Mouse (Mus musculus) cerebellum, adult (tissue): ENCODE data around the gene Mdga1.
A peak's percentile ranks its signal among the peaks of the same experiment; 100 is the strongest.

Source experiments
- ATAC-seq: cut with Nextera tagmentation; 2 replicates; pipeline ENCODE4 v1.9.2; 2017; ENCODE audit warnings: mild to moderate bottlenecking, moderate library complexity, mixed read lengths; ENCODE audit not compliant: insufficient number of reproducible peaks, low FRiP score, low TSS enrichment

Mdga1 gene

DNA sequence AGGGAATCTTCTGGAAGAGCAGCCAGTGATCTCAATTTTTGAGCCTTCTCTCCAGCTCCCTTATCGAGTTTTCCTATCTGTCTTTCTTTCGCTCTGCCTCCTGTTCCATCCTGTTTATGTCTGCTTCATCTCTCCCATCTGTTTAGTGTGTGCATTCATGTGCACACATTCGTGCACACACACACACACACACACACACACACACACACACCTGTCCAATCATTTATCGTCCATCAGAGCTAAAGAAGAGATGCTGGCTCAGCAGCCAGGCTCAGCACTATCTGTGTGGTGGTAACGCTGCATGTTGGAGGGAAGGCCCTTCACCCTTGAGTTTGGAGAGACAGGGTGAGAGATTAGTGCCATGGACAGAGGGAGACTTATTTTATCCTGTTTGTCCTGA is 13.3 kb upstream of the Mdga1 start:
- no peak for ATAC-seq

DNA sequence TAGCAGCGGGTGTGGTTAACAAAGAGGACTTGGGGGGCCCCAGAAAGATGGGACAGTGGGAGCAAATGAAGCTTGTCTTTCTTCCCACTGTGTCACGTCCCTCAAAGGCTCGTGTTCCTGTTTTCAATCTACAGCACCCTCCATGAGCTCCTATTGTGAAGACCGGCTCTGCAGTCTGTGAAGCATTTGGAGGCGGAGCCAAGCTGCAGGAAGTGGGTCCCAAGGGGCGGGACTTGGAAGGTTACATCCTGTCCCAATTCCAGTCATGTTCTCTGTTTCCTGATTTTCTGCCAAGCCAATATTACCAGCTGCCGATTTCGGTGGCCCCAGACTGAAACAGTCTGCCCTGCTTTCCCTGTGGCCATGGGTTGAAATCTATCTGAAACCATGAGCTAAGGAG is 11.7 kb upstream of the Mdga1 start:
- ATAC-seq = no peak

DNA sequence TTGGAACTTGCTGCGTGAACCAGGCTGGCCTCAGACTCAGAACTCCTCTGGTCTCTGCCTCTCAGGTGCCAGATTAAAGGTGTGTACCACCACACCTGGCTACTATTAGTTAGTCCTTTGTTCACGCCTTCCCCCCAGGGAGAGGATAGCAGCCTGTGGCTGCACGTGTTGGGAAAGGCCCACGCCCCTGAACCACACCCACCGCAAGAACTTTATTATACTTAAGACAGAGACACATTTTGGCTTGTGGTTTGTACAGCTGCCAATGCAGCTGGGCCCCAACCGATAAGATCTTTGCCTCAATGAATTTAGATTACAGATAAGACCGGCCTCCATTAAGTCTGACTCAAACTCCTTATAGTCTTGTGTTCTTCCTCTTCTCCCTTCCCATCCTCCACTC is 10.0 kb upstream of the Mdga1 start:
- ATAC-seq = no peak

DNA sequence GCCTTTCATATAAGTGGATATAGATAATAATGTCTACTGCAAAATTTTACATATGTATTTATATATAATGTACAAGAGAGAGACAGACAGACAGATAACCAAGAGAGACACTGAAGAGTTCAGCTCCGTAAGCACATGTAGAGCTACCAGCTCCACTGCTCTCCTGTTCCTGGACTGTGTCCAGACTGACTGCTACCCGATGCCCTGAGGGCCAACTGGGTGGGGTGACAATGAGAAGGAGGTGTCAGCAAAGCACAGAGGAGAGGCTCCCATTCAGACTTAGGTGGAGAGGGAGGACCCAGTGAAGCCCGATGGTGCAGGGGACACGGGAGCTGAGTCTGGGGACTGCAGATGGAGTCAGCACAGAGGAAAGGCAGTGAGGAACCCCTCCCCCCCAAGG is 9.1 kb upstream of the Mdga1 start:
- no peak for ATAC-seq

DNA sequence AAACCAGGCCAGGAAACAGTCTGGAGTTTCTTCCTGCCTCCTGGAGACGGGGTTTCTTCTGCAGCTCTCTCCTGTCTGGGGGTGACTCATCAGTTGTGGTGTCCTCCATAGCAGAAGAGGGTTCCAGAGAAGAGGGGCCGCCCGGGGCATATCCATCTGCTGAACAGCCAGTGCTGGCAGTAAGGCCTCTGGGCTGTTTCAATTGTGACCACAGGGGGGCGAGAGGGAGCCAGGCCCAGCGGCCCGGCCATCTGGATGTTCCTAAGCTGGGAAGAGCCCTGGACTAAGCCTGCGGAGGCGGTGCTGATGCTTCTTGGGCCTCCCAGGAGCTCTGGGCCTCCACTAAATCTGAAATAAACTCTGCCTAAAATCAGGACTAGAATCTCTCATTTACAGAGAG is 5.8 kb upstream of the Mdga1 start:
- peak; percentile 96 for ATAC-seq

DNA sequence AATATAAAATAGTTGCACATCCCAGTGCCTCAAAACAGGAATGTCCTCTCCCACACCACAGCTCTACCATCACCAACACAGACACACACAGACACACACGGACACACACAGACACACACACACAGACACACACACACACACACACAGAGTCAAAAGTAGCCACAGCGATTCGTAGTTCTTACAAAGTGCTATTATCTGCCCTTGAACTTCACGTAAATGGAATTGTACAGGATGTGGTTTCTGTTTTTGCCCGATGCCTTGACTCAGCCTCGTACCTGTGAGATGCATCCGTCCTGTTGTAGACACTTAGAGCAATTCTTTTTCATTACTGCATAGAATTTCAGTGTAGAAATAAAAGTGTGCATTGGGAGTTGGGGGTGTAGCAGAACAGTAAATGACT is 3.3 kb upstream of the Mdga1 start:
- ATAC-seq = no peak

DNA sequence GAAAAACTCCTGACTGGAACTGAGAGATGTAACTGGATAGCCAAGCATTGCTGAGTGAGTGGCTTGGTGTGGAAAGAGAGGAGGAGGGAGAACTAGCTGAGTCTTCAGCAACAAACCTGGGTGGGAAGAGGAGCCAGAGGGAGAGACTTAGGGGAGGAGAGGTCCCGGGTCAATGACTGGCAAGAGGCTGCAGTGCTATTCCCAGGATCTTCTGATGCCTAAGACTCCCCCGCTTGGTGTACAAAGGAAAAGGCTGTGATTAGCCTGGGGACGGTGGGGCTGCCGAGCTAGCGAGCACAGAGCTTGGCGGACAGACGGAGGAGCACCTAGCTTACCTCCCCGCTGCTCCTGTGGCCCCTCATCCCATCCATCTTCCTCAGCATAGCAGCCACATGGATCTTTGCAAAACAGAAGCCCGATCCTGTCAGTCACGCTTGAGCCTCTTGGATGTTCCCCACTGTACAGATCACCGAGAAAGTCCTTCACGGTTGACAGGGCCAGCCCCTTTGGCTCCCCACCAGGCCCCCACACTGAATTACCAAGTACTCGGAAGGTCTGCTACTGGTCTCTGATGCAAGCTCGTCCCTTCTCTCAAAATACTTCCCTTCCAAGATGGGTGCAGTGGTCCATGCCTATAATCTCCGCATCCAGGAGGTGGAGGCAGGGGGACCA is 2.0 kb upstream of the Mdga1 start:
- ATAC-seq = no peak

DNA sequence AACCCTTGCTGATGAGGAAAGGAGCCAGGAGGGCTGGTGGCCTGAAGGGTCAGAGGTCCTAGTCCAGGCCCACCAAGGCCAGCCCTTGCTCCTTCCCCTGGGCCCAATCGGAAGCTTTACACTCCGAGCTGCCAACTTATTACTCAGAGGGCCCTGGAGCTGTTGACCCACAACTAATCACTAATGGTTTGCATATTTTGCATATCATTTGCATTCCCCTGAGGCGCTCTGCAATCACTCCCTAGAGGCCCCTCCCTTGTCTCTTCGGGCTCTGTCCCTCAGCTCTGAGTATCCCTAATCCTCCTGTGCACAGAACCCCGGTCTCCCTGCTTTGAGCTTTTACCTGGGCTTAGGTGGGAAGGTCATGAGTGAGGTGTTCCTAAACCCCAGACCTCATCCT is 4.4 kb downstream of the Mdga1 start:
- no peak for ATAC-seq

DNA sequence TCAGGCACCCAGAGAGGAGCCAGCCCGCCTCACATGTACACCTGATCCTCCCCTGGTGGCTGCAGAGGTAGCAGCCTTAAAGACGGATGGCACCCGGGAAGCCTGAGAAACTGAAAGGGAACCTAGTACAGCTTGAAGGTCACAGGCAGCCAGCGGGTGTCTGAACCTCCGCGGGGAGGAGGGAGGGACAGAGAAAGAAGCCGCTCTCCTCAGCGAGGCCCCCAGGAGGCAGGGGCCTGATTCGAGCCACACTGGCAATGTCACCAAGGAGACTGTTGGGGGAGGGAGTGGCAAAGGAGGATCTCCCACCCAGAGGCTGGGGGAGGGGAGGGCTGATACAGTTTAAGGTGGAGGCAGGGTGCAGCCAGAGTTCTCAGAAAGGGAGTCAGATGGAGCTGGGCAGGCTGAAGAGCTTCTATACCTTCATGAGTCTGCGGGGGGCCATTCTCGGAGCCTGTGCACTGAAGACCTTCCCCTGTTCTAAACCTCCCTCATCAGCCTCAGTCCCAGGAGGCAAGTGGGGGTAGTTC is 6.1 kb downstream of the Mdga1 start:
- no peak for ATAC-seq

DNA sequence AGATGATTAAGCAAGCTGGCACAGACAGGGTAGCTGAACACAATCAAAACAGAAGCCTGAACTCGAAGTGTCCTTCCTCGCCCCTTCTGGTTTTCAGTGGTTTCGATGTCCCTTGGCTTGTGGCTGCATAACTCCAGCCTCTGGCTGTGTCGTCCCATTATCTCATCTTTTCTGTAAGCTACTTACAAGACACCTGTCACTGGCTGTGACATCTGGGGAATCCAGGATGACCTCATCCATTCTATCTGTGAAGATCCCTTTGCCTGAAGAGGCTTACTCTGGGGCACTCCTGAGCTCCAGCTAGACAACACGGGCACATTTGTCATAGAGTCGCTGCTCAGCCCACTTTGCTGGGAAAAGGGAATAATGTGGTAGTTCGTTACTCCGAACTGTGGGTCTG is 14.0 kb downstream of the Mdga1 start:
- no peak for ATAC-seq

DNA sequence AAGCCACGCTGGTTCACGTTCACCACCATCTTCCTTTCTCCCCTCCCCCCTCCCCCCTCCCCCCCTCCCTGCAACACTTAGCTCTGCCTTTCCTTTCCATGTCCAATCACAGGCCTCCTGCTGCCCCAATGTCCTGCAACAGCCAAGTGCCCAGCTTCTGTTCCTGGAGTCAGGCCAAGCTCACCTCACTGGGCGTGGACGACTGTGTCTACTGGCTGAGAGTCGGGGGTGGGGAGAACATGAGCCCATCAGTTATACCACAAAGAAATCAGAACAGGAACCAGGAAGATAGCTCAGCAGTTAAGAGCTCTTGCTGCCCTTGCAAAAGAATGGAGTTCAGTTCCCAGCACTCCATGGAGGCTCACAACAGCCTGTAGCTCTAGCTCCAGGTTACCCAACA is 15.6 kb downstream of the Mdga1 start:
- no peak for ATAC-seq

DNA sequence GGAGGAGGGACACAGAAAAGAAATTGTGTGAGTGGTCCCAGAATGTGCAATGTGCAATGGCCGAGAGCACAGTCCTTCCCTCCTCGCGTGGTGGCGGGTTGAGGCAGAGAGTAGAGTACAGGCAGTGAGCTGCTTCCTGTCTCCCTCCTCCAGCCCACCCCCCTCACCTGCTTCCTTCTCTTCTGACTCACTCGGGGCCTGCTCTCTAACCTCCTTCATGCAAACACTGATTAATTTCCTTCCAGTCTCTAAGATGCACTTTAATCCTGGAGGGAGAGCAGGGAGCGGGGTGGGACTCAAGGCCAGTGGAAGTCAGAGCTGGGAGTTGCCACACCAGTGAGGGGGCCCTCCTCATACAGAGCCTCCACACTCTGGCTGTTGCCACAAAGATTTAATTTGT is 18.8 kb downstream of the Mdga1 start:
- ATAC-seq = no peak

DNA sequence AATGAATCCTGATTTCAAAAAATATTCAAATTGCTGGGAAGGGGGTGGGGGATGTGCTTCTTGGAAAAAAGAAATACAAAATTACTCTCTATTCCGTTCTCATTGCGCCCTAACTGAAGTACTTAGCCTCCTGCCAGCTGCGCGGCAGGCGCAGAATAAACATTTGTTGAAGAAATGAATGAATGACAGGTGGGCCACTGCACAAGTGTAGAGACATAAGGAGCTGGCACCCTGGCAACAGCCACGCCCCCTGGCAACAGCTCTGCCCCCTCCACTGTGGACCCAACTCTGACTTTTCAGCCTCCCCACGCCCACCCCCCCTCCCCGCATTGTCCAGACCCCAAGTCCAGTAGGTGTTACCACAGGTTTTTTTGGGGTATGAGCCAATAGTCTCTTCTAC is 19.3 kb downstream of the Mdga1 start:
- no peak for ATAC-seq

DNA sequence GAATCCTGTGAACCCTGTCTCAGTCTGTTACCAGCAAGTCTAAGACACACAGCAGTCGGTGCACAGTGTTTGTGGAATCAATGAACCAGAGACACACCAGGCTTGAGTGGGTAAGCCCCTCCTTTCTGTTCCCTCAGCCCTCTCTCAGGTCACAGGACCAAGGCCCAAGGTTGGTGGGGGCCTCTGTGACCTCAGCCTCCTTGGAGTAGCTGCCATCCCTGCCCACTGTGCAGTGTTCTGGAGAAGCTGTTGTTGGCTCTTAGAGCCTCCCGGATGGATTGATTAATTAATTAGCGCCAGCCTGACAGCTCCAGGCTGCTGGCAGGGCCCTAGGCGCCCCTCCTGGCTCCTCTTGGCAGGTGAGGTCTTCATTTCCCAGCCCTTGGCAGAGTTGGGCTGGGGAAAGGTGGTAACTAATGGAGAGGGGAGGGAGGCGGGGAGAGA is 22.6 kb downstream of the Mdga1 start:
- no peak; the same call in 1 of the 2 replicates for ATAC-seq

DNA sequence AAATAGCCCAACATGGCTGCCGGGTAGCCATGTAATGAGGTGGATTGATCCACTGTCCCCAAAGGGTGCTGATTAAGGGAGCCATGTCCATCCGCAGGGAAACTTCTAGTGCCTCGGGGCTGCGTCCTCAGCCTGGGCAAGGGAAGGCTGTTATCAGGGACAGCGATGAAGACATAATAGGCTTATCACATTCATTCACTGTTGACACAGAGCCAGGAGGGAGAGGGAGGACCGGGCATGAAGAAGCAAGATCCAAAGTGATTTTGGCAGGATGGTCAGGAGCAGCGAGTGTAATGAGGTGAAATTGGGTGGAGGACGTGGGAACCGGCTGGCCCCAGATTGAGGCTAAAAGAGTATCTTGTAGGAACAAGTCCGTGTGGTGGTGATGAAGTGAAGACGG is 25.5 kb downstream of the Mdga1 start:
- no peak for ATAC-seq

DNA sequence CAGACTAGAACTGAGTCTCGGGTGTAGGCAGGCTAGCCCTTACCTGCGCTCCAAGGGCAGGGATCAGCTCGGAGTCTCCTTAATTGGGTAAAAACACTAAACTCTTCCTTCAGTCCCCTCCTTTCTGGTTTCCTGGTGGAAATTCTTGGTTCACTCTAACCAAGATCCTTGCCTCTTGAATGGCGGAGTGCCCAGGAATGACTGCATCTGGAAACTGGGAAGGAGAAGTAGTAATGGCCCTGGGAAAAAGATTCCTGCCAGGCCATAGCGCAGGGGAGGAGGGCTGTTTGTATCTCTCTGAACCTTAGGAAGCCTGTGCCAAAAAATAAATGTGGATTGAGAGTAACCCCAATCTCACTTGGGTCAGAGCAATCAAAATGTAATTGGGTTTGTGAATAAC is 30.9 kb downstream of the Mdga1 start:
- no peak for ATAC-seq

DNA sequence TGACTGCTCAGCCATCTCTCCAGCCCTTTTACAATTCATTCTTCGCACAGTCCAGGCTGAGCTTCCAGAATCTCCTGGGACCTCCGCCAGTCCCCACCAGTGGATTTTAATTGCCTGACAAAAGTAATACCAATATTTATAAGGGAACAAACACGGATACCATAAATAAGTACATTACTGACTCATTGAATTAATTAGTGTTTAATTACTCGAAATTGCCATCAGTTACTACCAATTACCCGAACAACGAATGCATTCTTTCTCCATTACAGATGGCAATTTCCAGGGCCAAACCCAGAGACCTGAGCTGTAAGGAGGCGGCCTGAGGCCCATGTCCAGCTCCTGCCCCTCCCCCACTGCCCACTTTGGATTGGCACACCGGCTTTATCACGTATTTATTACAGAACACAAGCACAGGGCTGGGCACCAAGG is 32.5 kb downstream of the Mdga1 start:
- ATAC-seq = no peak

DNA sequence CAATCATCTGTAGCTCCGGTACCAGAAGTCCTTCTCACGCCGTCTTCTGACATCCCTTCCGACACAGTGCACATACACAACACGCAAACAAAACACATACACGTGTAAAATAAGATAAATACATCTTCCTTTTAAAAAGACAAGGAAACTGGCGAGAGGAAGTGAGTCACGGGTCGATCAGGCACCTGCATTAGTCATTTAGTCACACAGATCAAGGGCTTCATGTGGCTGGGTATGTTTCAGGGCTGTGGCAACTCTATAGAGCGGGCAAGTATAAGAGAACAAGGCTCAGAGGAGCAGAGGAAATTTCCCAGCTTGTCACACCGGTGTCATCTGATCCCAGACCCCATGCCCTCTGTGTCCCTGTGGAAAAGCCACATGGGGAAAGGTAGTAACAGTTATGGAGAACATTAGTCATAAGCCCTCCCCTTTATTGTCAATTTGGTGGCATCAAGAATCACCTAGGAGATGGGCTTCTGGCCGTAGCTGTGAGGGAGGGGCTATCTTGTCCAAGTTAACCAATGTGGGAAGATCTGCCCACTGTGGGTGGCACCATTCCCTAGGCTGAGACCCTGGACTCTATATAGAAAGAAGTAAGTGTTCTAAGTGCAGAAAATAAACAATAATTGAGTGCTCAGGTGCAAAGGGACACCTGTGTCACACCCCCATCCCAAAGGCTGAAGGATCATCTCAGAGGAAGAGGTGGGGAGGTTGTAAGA is 35.6 kb downstream of the Mdga1 start:
- no peak for ATAC-seq

DNA sequence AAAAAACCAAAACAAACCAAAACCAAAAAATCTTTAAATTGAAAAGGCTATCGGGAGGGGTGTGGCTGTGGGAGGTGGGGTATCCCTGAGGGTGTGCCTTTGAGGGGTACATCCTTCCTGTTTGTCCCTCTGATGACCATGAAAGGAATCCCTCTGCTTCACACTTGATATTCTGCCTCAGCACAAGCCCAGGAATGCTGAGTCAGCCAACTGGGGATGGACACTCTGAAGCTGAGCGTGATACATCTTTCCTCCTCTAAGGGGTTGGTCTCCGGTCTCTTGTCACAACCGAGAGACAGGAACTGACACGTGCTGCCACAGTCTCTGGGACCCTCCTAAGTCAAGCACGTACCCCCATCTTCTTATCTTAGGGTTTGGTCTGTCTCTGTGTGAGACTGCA is 37.1 kb downstream of the Mdga1 start:
- no peak for ATAC-seq

DNA sequence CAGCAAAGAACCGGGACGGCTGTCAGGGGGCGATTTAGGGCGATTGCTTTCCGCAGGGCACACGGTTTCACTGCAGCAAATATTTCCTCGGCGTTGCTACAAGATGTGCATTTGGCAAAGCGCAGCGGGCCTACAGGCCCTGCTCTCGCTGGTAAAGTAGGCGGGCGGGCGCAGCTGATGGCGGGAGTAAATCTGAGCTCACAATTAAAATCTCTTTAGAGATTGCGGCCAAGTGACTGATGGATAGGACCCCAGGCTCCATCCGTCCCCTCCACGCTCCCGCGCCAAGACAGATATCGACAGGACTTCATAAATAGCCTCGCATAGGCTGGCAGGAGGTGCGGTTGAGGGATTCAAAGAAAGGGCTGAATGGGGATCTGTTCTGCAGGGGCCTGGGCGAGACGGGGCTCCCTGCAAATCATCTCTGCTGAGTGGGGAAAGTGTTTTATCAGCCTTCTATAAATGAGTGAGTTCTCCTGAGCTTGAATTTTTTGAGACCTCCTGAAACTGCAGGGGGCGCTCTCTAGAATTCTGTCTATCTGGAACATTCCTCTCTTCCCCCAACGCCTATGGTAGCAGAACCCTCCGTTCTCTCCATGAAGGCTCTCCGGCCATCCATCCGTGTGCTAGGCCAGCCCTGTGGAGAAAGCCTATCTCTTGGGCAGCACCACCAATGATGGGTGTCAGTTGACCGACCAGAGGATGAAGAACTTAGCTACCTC is 38.5 kb downstream of the Mdga1 start:
- ATAC-seq = no peak

DNA sequence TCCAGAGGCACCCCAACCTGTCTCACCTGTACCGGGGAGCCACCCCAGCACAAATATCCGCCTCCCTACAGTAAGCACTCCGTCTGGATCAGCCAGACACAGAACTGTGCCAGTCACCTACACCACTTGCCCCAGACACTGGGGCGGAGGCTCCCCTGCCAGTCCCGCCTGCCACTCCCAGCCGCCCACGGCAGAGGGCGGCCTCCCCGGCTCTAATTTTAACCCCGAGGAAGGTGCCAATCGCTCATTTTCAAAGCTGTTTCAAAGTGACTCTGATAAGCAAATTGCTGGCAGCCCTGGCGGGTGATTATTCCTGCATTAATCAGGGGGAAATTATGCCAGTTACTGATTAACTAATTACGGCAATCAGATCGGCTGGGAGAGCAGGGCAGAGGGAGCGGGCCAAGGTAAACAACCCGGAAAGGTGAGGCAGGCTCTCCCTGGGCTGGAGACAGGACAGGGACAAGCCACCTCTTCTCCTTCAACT is 41.1 kb downstream of the Mdga1 start:
- ATAC-seq = no peak
